Comparison of ENCODE assay signal across 28 mouse cellular contexts in genomic region chr15:8565416-8565815, GRCm38 (mm10). TPM values are rescaled to one million over a fixed set of nuclear protein-coding genes. Genes with fewer than 3 reads are reported as not detected.
DNase-seq lines count a peak whose midpoint lies in the region; ATAC-seq lines count a peak whose summit lies in the region.
"Had no signal": no experiment of that assay in that cellular context is flagged by ENCODE, and none has a peak within 500 bp of the region (broad histone marks: within the 10 kb centered on the region; RNA-seq: fewer than 3 reads in every experiment).

No protein-coding gene starts in this region.

- no peak overlapping the region for H3K27ac ChIP-seq in hindbrain, embryonic 11.5 days (ENCODE audit: low read depth, low read length)
- H3K27ac ChIP-seq: embryonic facial prominence, embryonic 10.5 days; embryonic facial prominence, embryonic 12.5 days; forebrain, embryonic 13.5 days; forebrain, embryonic 15.5 days had no signal

- H3K9ac ChIP-seq in hindbrain, embryonic 11.5 days (ENCODE audit: low read depth, low read length): no peak overlapping the region
- H3K9ac ChIP-seq: embryonic facial prominence, embryonic 12.5 days; forebrain, embryonic 13.5 days; forebrain, embryonic 15.5 days; forebrain, postnatal 0 days had no signal

- no peak for ATAC-seq in hindbrain, embryonic 11.5 days (ENCODE audit: low FRiP score)
- ATAC-seq: activated CD4-positive, CD25-positive, alpha-beta regulatory T cell, adult 4 months; CD4-positive, CD25-positive, alpha-beta regulatory T cell, adult 4 months; forebrain, embryonic 13.5 days; forebrain, embryonic 15.5 days; forebrain, postnatal 0 days; Patski had no signal

- no peak overlapping the region for H3K4me2 ChIP-seq in hindbrain, embryonic 11.5 days (replicated peaks; ENCODE audit: low read depth, low read length)
- H3K4me2 ChIP-seq: embryonic facial prominence, embryonic 12.5 days; forebrain, embryonic 13.5 days; forebrain, embryonic 15.5 days had no signal

- peak; percentile 42 for DNase-seq in retina, postnatal 1 day
- DNase-seq in retina, embryonic 14.5 days (ENCODE audit: low spot score): no peak
- peak; percentile 84 for DNase-seq in Muller cell, postnatal 12 days (ENCODE audit: inconsistent ontology term)
- peak; percentile 56 for DNase-seq in adipocyte (ENCODE audit: low spot score)
- DNase-seq in urinary bladder, adult 2 months (ENCODE audit: low spot score): no peak
- DNase-seq in hindbrain, embryonic 11.5 days (ENCODE audit: low spot score): no peak
- no peak for DNase-seq in frontal cortex, postnatal 10 days (ENCODE audit: low spot score in 2 of 2)
- DNase-seq: adrenal gland, adult 2 months; adrenal gland, postnatal 10 days; adrenal gland, postnatal 25 days; B cell, adult 2 months; cerebellum, adult 11-12 months; cerebellum, adult 2 months; cerebellum, adult 9-10 months; cerebellum, postnatal 10 days; cerebellum, postnatal 25 days; forebrain, postnatal 0 days had no signal

- WGBS in hindbrain, embryonic 11.5 days: 51% methylated on average over 6 of the region's 6 CpGs

- peaks cover 5% of the 10 kb centered on the region for H3K27me3 ChIP-seq in hindbrain, embryonic 11.5 days (ENCODE audit: control insufficient read depth, insufficient read depth, low read length)

- H3K36me3 ChIP-seq in hindbrain, embryonic 11.5 days (ENCODE audit: control insufficient read depth, insufficient read depth, low read length): no peaks in the 10 kb centered on the region
- H3K36me3 ChIP-seq: embryonic facial prominence, embryonic 10.5 days; embryonic facial prominence, embryonic 12.5 days; forebrain, embryonic 15.5 days; G1E had no signal

- peaks cover 5% of the 10 kb centered on the region for H3K4me1 ChIP-seq in hindbrain, embryonic 11.5 days (replicated peaks; ENCODE audit: control insufficient read depth, insufficient read depth, low read length)

- H3K9me3 ChIP-seq in hindbrain, embryonic 11.5 days (ENCODE audit: control insufficient read depth, low read length): no peaks in the 10 kb centered on the region
- H3K9me3 ChIP-seq: embryonic facial prominence, embryonic 10.5 days; embryonic facial prominence, embryonic 12.5 days; forebrain, embryonic 13.5 days; forebrain, embryonic 15.5 days; G1E had no signal

- H3K4me3 ChIP-seq in hindbrain, embryonic 11.5 days (ENCODE audit: low read depth, low read length): no peak overlapping the region
- H3K4me3 ChIP-seq: embryonic facial prominence, embryonic 10.5 days; embryonic facial prominence, embryonic 12.5 days; forebrain, embryonic 13.5 days; forebrain, embryonic 15.5 days had no signal

RNA-seq across cellular contexts. Expression of gene Gm2310, which starts 45.7 kb away (rescaled TPM):
- polyA plus RNA-seq in urinary bladder, adult 2 months (2012; rRNA removed): not detected in 2 replicates
- not detected in 2 replicates for polyA plus RNA-seq in hindbrain, embryonic 11.5 days (2014; fragmentation: Nextera tagmentation; extraction: Ambion mirVana)
- polyA plus RNA-seq: activated CD4-positive, CD25-positive, alpha-beta regulatory T cell, adult 4 months; adrenal gland, adult 2 months; cerebellum, adult 2 months; cortical plate, adult 2 months; embryonic facial prominence, embryonic 10.5 days; embryonic facial prominence, embryonic 12.5 days; embryonic facial prominence, embryonic 14.5 days; forebrain, embryonic 11.5 days; forebrain, embryonic 13.5 days; forebrain, embryonic 15.5 days; forebrain, postnatal 0 days; G1E; Patski had no signal

Comparison
In these comparisons a context has a peak if more than half of its experiments do, and no peak if none do; other contexts are left out.
1. DNase-seq: peak in retina, postnatal 1 day (single experiment), Muller cell, postnatal 12 days (single experiment) and adipocyte (single experiment); none in retina, embryonic 14.5 days (single experiment), urinary bladder, adult 2 months (single experiment), hindbrain, embryonic 11.5 days (single experiment) and frontal cortex, postnatal 10 days (0 of 2).